Mouse (Mus musculus) C2C12 (cell line): ENCODE data around the gene Hagh.

ENCODE experiments used
- CTCF ChIP-seq: IDR thresholded peaks from one replicate; pipeline ENCODE4 v1.5.1; 2011; ENCODE audit not compliant: control insufficient read depth, insufficient read depth, insufficient read length
- MAX ChIP-seq: IDR thresholded peaks from one replicate; pipeline ENCODE4 v1.6.1; 2011; ENCODE audit warnings: mild to moderate bottlenecking, control low read depth
- MYOD1 ChIP-seq: IDR thresholded peaks from one replicate; pipeline ENCODE4 v1.6.1; 2011; ENCODE audit warnings: low read depth; ENCODE audit not compliant: control insufficient read depth, insufficient read length
- USF1 ChIP-seq: IDR thresholded peaks from one replicate; pipeline ENCODE4 v1.6.1; 2011; ENCODE audit warnings: low read depth, mild to moderate bottlenecking, control low read depth, moderate library complexity

GRCm38 (mm10) chr17:24888862-24889261 is 48.9 kb downstream of the Hagh start:
- no peak for TF ChIP-seq MAX
- no peak for TF ChIP-seq CTCF
- TF ChIP-seq USF1: no peak
- TF ChIP-seq MYOD1: no peak
